Mouse (Mus musculus): ENCODE results near the gene Ier3.
A peak's percentile ranks its signal among the peaks of the same experiment; 100 is the strongest.

Gene Ier3

DNA sequence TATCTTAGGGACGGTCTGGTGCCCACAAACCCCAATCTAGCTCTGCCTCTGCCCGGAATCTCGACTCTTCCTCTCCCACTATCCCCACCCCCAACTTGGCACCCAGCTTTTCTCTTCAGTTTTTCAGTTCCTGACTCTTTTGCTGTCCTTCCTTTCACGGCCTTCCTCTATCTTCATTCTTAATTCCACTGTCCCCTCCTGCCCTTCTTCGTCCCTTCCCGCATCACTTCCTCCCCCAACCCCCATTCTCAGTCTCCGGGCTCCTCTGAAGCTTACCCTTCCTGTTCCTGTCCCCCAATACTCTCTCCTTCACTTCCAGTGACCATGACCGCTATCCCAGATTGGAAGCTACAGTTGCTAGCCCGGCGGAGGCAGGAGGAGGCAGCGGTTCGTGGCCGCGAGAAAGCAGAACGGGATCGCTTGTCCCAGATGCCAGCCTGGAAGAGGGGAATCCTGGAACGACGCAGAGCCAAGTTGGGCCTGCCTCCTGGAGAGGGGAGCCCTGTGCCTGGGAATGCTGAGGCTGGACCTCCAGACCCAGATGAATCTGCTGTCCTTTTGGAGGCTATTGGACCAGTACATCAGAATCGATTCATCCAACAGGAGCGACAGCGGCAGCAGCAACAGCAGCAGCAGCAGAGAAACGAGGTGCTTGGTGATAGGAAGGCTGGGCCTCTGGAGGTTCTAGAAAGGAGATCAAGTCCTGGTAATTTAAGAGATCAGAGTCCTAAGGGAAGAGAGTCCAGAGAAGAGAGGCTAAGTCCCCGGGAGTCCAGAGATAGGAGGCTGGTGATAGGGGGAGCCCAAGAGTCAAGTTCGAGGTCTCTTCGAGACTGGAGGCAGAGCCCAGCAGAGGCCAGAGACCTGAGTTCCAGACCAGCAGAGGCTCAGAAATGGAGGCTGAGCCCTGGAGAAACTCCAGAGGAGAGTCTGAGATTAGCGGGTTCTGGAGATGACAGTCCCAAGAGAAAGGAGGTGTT is 45.7 kb downstream of the Ier3 start:
- DNase-seq (ENCODE audit: low spot score in 2 of 2) = peak; percentile 38 to 63

DNA sequence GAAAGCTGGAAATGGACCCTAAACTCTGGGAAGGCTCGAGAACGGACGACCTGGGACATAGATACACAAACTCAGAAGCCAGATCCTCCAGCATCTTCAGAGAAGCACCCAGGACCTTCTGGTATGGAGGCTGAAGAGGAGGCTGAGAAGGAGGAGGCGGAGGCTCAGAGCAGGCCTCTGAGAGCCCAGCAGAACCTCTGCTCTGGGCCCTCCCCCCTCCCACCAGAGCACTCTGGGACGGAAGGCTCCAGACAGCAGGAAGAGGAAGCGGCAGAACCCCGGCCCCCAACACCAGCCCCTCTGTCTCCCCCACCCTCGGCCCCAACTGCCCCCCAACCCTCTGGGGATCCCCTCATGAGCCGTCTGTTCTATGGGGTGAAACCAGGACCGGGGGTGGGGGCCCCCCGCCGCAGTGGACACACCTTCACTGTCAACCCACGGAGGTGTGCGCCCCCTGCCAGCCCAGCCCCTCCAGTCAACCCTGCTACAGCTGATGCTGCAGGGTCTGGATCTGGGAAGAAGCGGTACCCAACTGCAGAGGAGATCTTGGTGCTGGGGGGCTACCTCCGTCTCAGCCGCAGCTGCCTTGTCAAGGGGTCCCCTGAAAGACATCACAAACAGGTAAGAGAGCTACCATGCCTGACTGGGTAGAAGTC is 46.8 kb downstream of the Ier3 start:
- DNase-seq (ENCODE audit: low spot score in 2 of 2) = peak; percentile 51 to 52

DNA sequence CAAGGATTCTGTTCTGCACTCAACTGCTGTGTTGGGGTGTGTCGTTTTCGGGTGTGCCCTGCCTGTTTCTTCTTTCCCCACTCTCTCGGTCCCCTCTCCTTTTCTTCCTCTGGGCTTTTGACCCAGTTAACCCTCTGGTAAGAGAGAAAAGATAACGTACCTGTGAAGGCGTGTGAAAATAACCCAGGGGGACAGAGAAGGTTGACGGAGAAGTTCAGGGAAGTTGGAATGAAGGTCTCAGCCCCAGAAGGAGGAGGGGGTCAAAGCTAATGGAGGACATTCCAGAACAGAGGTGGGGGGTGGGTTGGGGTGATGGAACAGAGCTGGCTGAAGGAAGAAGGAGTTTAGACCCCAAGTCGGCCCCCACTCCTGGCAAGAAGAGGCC is 47.5 kb downstream of the Ier3 start:
- no peak for DNase-seq (ENCODE audit: low spot score in 2 of 2)

GRCm38 (mm10) chr17:35869346-35870067 is 48.0 kb downstream of the Ier3 start:
- peak; percentile 50 to 54 for DNase-seq (ENCODE audit: low spot score in 2 of 2)

DNA sequence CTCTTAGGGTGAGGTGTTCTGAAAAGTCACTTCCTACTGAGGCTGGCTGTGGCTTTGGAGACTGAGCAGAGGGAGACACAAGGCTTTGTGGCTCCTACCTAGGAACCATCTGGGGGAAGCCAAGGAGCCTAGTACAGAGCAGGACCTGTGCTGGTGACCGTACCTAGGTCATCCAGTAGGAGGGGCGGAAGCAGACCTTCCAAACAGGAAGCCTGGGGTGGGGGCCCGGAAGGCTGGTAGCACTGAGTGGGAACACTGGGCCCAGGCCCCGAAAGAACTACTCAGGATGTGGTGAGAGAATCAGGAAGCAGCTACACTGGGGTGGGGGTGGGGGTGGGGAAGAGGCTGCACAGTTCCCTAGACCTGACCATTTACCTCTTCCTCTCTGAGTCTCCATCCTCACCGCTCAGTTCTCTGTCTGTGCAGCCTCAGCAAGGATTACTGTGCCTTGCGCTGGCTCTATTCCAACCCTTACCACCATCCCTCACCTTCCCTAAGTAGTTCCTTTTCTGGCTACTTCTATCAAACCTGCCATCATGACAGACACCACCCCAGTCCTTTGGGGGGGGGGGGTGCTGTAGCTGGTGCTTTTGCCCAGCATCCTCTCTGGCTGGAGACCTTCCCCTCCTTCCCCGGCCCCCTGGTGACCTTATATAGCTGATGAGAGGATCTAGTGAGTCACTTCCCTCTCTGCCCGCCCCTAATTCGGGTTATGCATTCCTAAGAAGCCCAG is 48.8 kb downstream of the Ier3 start:
- peak; percentile 80 to 85 for DNase-seq (ENCODE audit: low spot score in 2 of 2)

GRCm38 (mm10) chr17:35870884-35871696 is 49.6 kb downstream of the Ier3 start:
- peak; percentile 46 to 64 for DNase-seq (ENCODE audit: low spot score in 2 of 2)
